Mouse (Mus musculus): ENCODE data around the gene Stn1.

Stn1 gene

GRCm38 (mm10) chr19:47508771-47509281 is 28.5 kb downstream of the Stn1 start:
- no peak for DNase-seq

GRCm38 (mm10) chr19:47508191-47508590 is 29.1 kb downstream of the Stn1 start:
- no peak for DNase-seq

- peak; percentile 79 to 81 for DNase-seq
These were observed 29.9 kb downstream of the Stn1 start for GRCm38 (mm10) chr19:47507128-47508121.

GRCm38 (mm10) chr19:47503625-47504024 is 33.7 kb downstream of the Stn1 start:
- DNase-seq: peak; percentile 66 to 75

- DNase-seq: peak in 1 of 2 experiments; percentile 48
These were observed 34.7 kb downstream of the Stn1 start for GRCm38 (mm10) chr19:47502563-47502962.

GRCm38 (mm10) chr19:47500389-47501011 is 36.8 kb downstream of the Stn1 start:
- DNase-seq: no peak

GRCm38 (mm10) chr19:47499841-47500240 is 37.5 kb downstream of the Stn1 start:
- no peak for DNase-seq

GRCm38 (mm10) chr19:47498942-47499341 is 38.4 kb downstream of the Stn1 start:
- DNase-seq: no peak

- DNase-seq: no peak
These were observed 39.6 kb downstream of the Stn1 start for GRCm38 (mm10) chr19:47497736-47498135.

- peak; percentile 53 to 57 for DNase-seq
These were observed 40.0 kb downstream of the Stn1 start for GRCm38 (mm10) chr19:47497313-47497712.

GRCm38 (mm10) chr19:47493017-47493997 is 44.0 kb downstream of the Stn1 start:
- DNase-seq: no peak

- no peak for DNase-seq
These were observed 44.9 kb downstream of the Stn1 start for GRCm38 (mm10) chr19:47492422-47492821.

GRCm38 (mm10) chr19:47491853-47492252 is 45.5 kb downstream of the Stn1 start:
- DNase-seq: no peak

GRCm38 (mm10) chr19:47489233-47489632 is 48.1 kb downstream of the Stn1 start:
- no peak for DNase-seq

- DNase-seq: peak; percentile 40 to 51
These were observed 49.1 kb downstream of the Stn1 start for GRCm38 (mm10) chr19:47488250-47488649.

GRCm38 (mm10) chr19:47487572-47487971 is 49.7 kb downstream of the Stn1 start:
- no peak for DNase-seq

GRCm38 (mm10) chr19:47485997-47486566 is 51.2 kb downstream of the Stn1 start:
- DNase-seq: no peak

GRCm38 (mm10) chr19:47484110-47484509 is 53.2 kb downstream of the Stn1 start:
- no peak for DNase-seq

GRCm38 (mm10) chr19:47483346-47483745 is 54.0 kb downstream of the Stn1 start:
- no peak for DNase-seq

GRCm38 (mm10) chr19:47473453-47473852 is 63.9 kb downstream of the Stn1 start:
- no peak for DNase-seq

- DNase-seq: peak; percentile 51 to 64
These were observed 64.4 kb downstream of the Stn1 start for GRCm38 (mm10) chr19:47472881-47473400.

GRCm38 (mm10) chr19:47471808-47472207 is 65.5 kb downstream of the Stn1 start:
- no peak for DNase-seq
